Mouse (Mus musculus) hematopoietic stem cell, adult 5-6 weeks (primary cell): ENCODE measurements at regions not wholly inside any gene's neighbourhood (a gene's known extent, or its start where the extent isn't known, plus 50 kb on each side); places are given as distances from the start of the nearest gene placed in this dataset.
"Not testable (repeated sequence)": the region's sequence is repeated elsewhere in the genome, so short reads cannot be mapped to it uniquely, and the experiment has no call there.

ENCODE experiments used
- ATAC-seq, 2 experiments: fragments of 125-278 bp in 1 of 2; replicated peaks in 1 of 2; 2 replicates each; pipeline ENCODE4 v1.8.0; 2016 to 2017; ENCODE audit warnings: inconsistent platforms in 2 of 2, mild to moderate bottlenecking in 2 of 2, moderate number of reproducible peaks in 2 of 2, low read depth in 1 of 2, moderate TSS enrichment in 1 of 2; ENCODE audit not compliant: low FRiP score in 2 of 2, poor library complexity in 2 of 2, severe bottlenecking in 2 of 2, insufficient read depth in 1 of 2, low TSS enrichment in 1 of 2

DNA sequence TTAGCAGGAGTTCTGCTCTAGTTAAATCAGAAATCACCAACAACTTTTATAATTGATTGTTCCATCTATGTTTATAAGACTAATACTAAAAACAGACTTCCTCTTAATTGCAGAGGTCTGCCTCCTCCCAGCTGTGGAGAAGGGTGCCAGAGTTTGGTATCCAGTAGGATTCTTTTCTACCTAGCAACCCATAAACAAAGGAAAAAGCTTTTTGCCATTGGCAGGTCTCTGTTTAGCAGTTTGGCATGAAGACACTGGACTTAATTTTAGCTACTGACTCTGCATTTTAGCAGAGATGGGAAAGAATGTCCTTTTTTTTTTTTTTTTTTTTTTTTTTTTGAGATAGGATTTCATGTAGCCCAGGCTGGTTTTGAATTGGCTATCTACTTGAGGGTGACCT is 1628.4 kb downstream of the A830018L16Rik start:
- ATAC-seq, result no peak

DNA sequence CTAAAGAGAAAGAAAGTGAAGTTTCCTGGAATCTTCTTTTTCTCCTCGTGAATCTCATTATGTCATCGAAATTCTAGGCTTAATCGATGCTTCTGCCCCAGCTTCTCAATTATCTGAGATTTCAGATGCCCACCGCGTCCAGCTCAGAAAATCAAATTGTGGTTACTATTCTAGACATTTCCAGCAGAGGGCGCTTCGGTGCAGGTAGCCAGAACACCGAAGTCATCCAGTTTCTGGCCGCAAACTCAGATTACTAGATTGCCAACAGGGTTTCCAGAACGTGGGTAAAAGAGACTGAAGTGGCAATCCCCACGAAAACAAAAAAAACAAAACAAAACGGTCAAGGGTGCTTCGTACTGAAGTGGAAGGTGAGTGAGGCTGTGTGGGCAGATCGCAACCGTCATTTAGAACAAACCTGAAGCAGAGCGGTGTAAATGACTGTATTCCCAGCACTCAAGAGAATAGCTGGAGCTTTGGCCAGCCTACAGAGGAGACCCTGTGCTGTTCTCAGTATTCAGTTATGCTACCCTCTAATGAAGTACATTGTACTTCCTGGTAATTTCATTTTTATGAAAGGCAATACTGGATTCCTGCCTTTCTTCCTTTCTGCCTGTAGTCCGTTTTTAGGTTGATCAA is 1636.4 kb downstream of the A830018L16Rik start:
- peak; percentile 43 to 51; a peak in 2 of 4 replicates for ATAC-seq

DNA sequence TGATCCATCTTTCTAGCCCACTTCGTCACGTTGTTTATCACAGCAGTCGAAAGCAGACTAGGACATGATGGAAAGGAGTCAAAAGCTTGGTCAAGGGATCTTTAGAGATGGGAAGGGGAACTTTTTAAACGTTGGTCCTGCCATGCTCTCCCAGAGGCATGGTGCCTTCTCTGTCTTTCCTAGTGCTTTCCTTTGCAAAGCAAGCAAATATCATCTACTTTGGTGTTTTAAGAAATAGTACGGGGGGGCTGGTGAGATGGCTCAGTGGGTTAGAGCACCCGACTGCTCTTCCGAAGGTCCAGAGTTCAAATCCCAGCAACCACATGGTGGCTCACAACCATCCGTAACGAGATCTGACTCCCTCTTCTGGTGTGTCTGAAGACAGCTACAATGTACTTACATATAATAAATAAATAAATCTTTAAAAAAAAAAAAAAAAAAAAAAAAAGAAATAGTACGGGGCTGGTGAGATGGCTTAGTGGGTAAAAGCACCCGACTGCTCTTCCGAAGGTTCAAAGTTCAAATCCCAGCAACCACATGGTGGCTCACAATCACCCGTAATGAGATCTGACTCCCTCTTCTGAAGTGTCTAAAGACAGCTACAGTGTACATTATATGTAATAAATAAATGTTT is 1637.6 kb downstream of the A830018L16Rik start:
- ATAC-seq, result not testable (repeated sequence)

DNA sequence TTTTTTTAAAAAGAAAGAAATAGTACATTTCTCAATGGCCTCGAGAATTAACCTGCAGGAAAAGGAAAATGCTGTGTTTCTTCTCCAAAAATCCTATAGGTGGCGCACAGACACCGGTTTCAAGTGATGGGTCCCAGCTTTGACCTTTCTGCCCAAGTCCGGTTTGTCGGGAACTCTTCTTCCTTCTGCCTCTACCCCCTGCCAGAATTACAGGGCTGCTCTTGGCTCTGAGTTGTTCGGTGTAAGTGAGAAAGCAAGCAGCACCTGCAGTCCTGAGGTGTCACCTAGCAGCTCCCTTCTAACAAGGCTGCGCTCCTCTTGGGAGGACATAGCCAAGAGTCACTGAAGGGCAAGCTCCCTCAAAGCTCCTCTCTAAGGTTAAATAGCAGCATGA is 1638.2 kb downstream of the A830018L16Rik start:
- ATAC-seq, result peak; percentile 75 to 81

DNA sequence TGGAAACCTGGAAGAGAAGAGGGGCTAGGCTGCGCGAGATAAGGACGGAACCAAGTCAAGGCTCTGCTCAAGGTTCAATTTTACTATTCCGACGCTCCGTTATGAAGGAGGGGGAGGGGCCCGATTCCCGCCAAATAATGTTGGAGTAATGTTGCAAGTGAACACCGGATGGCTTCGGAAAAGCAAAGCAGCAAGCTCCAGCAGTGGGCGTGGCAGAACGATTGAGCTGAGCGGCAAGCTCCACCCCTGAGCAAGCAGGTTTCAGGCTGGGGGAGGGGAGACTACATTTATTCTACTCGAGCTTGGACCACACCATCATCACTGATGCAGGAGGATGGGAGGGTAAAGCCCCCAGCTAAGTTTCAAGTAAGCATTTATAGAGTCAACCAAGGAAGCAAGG is 1643.8 kb downstream of the A830018L16Rik start:
- no peak for ATAC-seq

DNA sequence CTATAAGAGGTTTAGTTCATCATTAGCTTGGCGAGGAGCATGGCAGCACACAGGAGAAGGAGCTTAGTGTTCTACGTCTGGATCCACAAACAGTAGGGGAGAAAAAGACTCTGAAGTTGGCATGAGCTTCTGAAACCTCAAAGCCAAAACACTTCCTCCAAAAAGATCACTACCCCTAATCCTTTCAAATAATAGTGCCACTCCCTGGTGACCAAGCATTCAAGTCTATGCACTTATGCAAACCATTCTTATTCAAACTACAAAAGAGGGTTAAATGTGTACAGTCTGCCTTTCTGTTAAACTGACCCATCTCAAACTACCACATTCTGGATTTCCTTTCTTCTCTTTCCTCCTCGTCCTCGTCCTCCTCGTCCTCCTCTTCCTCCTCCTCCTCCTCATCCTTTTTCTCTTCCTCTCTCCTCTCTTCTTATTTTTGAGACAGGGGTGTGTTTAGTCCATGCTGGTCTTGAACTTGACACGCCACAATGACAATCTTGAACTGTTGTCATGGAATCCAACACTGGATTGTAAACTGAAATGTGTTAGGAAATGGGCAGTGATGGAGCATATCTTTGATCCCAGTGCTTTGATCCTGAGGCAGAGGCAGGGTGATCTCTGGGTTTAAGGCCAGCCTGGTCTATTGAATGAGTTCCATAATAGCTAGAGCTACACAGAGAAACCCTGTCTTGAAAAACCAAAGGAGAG is 1645.9 kb downstream of the A830018L16Rik start:
- no peak for ATAC-seq
